16 mouse cellular contexts compared by ENCODE assay signal in genomic region chr6:24165249-24165648, GRCm38 (mm10). TPM values are rescaled to one million over a fixed set of nuclear protein-coding genes. Genes with fewer than 3 reads are reported as not detected.
DNase-seq lines count a peak whose midpoint lies in the region; ATAC-seq and TF ChIP-seq lines count a peak whose summit lies in the region.
"Had no signal": no experiment of that assay in that cellular context is flagged by ENCODE, and none has a peak within 500 bp of the region (broad histone marks: within the 10 kb centered on the region; RNA-seq: fewer than 3 reads in every experiment).

No protein-coding gene starts in this region.

- no peaks in the 10 kb centered on the region for H3K36me3 ChIP-seq in forebrain, embryonic 15.5 days
- no peaks in the 10 kb centered on the region for H3K36me3 ChIP-seq in forebrain, postnatal 0 days (ENCODE audit: insufficient read depth)
- H3K36me3 ChIP-seq in liver, adult 2 months (ENCODE audit: control insufficient read depth, insufficient read depth, low read length) = no peaks in the 10 kb centered on the region
- H3K36me3 ChIP-seq in intestine, embryonic 16.5 days (ENCODE audit: control insufficient read depth, insufficient read depth, low read length) = no peaks in the 10 kb centered on the region
- H3K36me3 ChIP-seq: embryonic facial prominence, embryonic 13.5 days; heart, embryonic 13.5 days had no signal

- no peak for TF ChIP-seq POLR2A in liver, adult 2 months (IDR thresholded peaks at IDR 0.05; ENCODE audit: extremely low read depth, insufficient read depth, low read length)
- TF ChIP-seq POLR2A in brain, embryonic 14.5 days (IDR thresholded peaks at IDR 0.05; ENCODE audit: borderline replicate concordance, extremely low read depth, insufficient read depth, insufficient read length, poor library complexity, severe bottlenecking) = no peak

- no peak overlapping the region for H3K4me3 ChIP-seq in forebrain, embryonic 15.5 days
- H3K4me3 ChIP-seq in forebrain, postnatal 0 days (ENCODE audit: low read depth, low read length) = no peak overlapping the region
- no peak overlapping the region for H3K4me3 ChIP-seq in liver, adult 2 months (ENCODE audit: insufficient read depth, low read depth, low read length)
- no peak overlapping the region for H3K4me3 ChIP-seq in intestine, embryonic 16.5 days (ENCODE audit: low read length)
- H3K4me3 ChIP-seq: embryonic facial prominence, embryonic 13.5 days; heart, embryonic 13.5 days had no signal

- ATAC-seq in forebrain, embryonic 15.5 days (replicated peaks) = 0 out of 2 replicates have a peak, but pooled peaks have one; percentile 38
- ATAC-seq in forebrain, postnatal 0 days = no peak
- no peak for ATAC-seq in intestine, embryonic 16.5 days
- ATAC-seq: intestine, postnatal 0 days; liver, postnatal 0 days had no signal

- H3K4me1 ChIP-seq in forebrain, embryonic 15.5 days = peaks cover 4% of the 10 kb centered on the region; the same call in 1 of the 2 replicates
- H3K4me1 ChIP-seq in forebrain, postnatal 0 days (ENCODE audit: insufficient read depth) = no peaks in the 10 kb centered on the region
- H3K4me1 ChIP-seq in liver, adult 2 months (ENCODE audit: control insufficient read depth, insufficient read depth, low read length) = peaks cover 7% of the 10 kb centered on the region; the same call in 1 of the 2 replicates
- H3K4me1 ChIP-seq in intestine, embryonic 16.5 days (ENCODE audit: control insufficient read depth, insufficient read depth, low read length) = no peaks in the 10 kb centered on the region

- H3K9me3 ChIP-seq in forebrain, embryonic 15.5 days = no peaks in the 10 kb centered on the region
- no peaks in the 10 kb centered on the region for H3K9me3 ChIP-seq in forebrain, postnatal 0 days (ENCODE audit: low read length)
- no peaks in the 10 kb centered on the region for H3K9me3 ChIP-seq in intestine, embryonic 16.5 days (ENCODE audit: control insufficient read depth, low read length)
- H3K9me3 ChIP-seq: embryonic facial prominence, embryonic 13.5 days; heart, embryonic 13.5 days had no signal

- H3K27me3 ChIP-seq in forebrain, embryonic 15.5 days = no peaks in the 10 kb centered on the region
- H3K27me3 ChIP-seq in forebrain, postnatal 0 days (ENCODE audit: insufficient read depth, low read length) = no peaks in the 10 kb centered on the region
- H3K27me3 ChIP-seq in liver, adult 2 months (ENCODE audit: control insufficient read depth, insufficient read depth, low read length) = no peaks in the 10 kb centered on the region
- H3K27me3 ChIP-seq in intestine, embryonic 16.5 days (replicated peaks; ENCODE audit: control insufficient read depth, insufficient read depth, low read length) = no peaks in the 10 kb centered on the region
- H3K27me3 ChIP-seq: embryonic facial prominence, embryonic 13.5 days; heart, embryonic 13.5 days had no signal

- WGBS in forebrain, embryonic 15.5 days = 25% methylated on average over 3 of the region's 3 CpGs
- 32% methylated on average over 3 of the region's 3 CpGs for WGBS in forebrain, postnatal 0 days
- 20% methylated on average over 3 of the region's 3 CpGs for WGBS in liver, adult 2 months
- WGBS in intestine, embryonic 16.5 days = 58% methylated on average over 3 of the region's 3 CpGs

- H3K4me2 ChIP-seq in forebrain, embryonic 15.5 days (replicated peaks) = no peak overlapping the region
- no peak overlapping the region for H3K4me2 ChIP-seq in forebrain, postnatal 0 days (ENCODE audit: low read depth)
- H3K4me2 ChIP-seq in intestine, embryonic 16.5 days (ENCODE audit: low read depth, low read length) = no peak overlapping the region
- H3K4me2 ChIP-seq: embryonic facial prominence, embryonic 13.5 days; heart, embryonic 13.5 days had no signal

- no peaks in the 10 kb centered on the region for H3K79me2 ChIP-seq in liver, adult 2 months (ENCODE audit: control insufficient read depth, insufficient read depth, low read length)

- H3K27ac ChIP-seq in forebrain, embryonic 15.5 days (replicated peaks) = no peak overlapping the region
- no peak overlapping the region for H3K27ac ChIP-seq in forebrain, postnatal 0 days (ENCODE audit: low read depth, low read length)
- H3K27ac ChIP-seq in liver, adult 2 months (replicated peaks; ENCODE audit: insufficient read depth, low read depth, low read length) = no peak overlapping the region; the same call in 1 of the 2 replicates
- H3K27ac ChIP-seq in intestine, embryonic 16.5 days (ENCODE audit: low read length) = no peak overlapping the region
- H3K27ac ChIP-seq: embryonic facial prominence, embryonic 13.5 days; heart, embryonic 13.5 days; macrophage had no signal

- no peak for TF ChIP-seq CTCF in forebrain, postnatal 0 days (IDR thresholded peaks at IDR 0.05; ENCODE audit: low read depth)
- no peak for TF ChIP-seq CTCF in liver, adult 2 months (IDR thresholded peaks at IDR 0.05; ENCODE audit: low read depth, low read length)
- no peak for TF ChIP-seq CTCF in brain, embryonic 14.5 days (IDR thresholded peaks at IDR 0.05; ENCODE audit: borderline replicate concordance, extremely low read depth, insufficient read depth, insufficient read length)

- no peak overlapping the region for H3K9ac ChIP-seq in forebrain, embryonic 15.5 days (replicated peaks)
- no peak overlapping the region for H3K9ac ChIP-seq in forebrain, postnatal 0 days
- no peak overlapping the region for H3K9ac ChIP-seq in liver, adult 2 months (ENCODE audit: low read depth, low read length)
- no peak overlapping the region for H3K9ac ChIP-seq in intestine, embryonic 16.5 days (ENCODE audit: low read depth, low read length)
- H3K9ac ChIP-seq: embryonic facial prominence, embryonic 13.5 days; heart, embryonic 13.5 days; liver, postnatal 0 days had no signal

- DNase-seq in forebrain, postnatal 0 days = no peak
- peak; percentile 72 for DNase-seq in liver, adult 2 months (ENCODE audit: extremely low read depth, low read depth, low spot score)
- DNase-seq in liver = no peak
- DNase-seq in adrenal gland, adult 8-10 months = peak; percentile 39
- peak; percentile 69 for DNase-seq in brain, embryonic 14.5 days (ENCODE audit: low read depth)
- DNase-seq: liver, postnatal 0 days had no signal

RNA-seq across cellular contexts. Expression of gene Slc13a1, which starts 2.6 kb away (rescaled TPM):
- 0.18 and 0.23 TPM in 2 replicates for polyA plus RNA-seq in forebrain, embryonic 15.5 days (2015; fragmentation: Nextera tagmentation; extraction: Ambion mirVana)
- total RNA-seq in forebrain, postnatal 0 days (2014; rRNA removed) = 0.15 and 0.33 TPM in 2 replicates
- polyA plus RNA-seq in forebrain, postnatal 0 days (2015; fragmentation: Nextera tagmentation; extraction: Ambion mirVana) = 0.09 and 0.10 TPM in 2 replicates
- total RNA-seq in liver, adult 2 months (2014; rRNA removed) = 0.20 TPM in 1 of 2 replicates, not detected in the other
- polyA plus RNA-seq in liver, adult 2 months (2012; rRNA removed) = 0.09 TPM in 1 of 2 replicates, not detected in the other
- under 1 TPM in 3 of 4 experiments, not detected in 1; 0.09 to 0.19 (median 0.17) TPM for total RNA-seq in adrenal gland, adult 8-10 months (2022)
- polyA plus RNA-seq in brain, embryonic 14.5 days (2012; rRNA removed) = 0.05 TPM in 1 of 2 replicates, not detected in the other
- polyA plus RNA-seq in intestine, embryonic 16.5 days (2015; fragmentation: Nextera tagmentation; extraction: Ambion mirVana) = 0.44 and 0.73 TPM in 2 replicates
- total RNA-seq: hematopoietic stem cell, adult 5-6 weeks; MEL; monocyte, adult 5-6 weeks had no signal
- polyA plus RNA-seq: embryonic facial prominence, embryonic 13.5 days; limb, embryonic 11.5 days; liver, postnatal 0 days; macrophage had no signal

Comparison
In these comparisons a context has a peak if more than half of its experiments do, and no peak if none do; other contexts are left out.
1. DNase-seq: peak in liver, adult 2 months (single experiment), adrenal gland, adult 8-10 months (single experiment) and brain, embryonic 14.5 days (single experiment); none in forebrain, postnatal 0 days (single experiment) and liver (single experiment).